Mouse (Mus musculus): ENCODE measurements around the gene Klrd1. TPM values are rescaled to one million over a fixed set of nuclear protein-coding genes. Genes with fewer than 3 reads are reported as not detected.

The Klrd1 gene
- polyA plus RNA-seq (2015; fragmentation: Nextera tagmentation; extraction: Ambion mirVana): not detected in 2 replicates

DNA sequence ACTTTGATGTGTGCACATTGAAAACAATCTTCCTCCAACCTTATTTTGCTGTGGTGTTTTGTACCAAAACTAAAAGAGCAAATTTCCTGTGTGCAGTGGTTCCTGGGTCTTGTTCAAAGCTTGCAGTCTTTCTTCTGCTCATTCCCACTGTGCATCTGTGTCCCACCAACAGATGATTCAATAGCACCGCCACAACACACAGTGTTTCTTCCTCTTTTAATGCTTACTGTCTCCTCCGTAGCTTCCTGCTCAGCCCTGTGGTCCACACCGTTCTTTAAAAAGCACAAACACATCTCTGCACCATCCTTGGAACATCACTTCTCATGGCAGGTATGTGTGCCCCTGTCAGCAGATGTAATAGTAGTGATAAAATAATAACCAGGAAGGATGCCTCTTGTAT, at the start of gene Klrd1:
TSS of gene Klrd1 (plus strand) at position 275 of the 400 bp plus-strand sequence.

DNA sequence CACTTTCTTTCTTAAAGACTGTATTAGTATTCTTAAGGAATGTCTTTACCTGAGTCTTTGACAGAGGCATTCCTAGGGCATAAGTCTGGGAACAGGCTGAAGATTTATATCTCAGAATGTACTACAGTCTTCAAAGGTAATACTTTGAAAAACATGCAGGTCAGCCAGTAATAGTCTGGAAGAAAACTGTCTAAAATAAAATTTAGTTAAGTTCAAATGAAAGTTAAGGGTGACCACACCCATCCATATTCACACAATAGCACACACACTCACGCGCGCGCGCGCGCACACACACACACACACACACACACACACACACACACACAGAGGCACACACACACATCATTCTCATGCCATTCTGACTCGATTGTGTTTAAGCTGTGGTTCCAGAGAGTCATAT, 14.0 kb upstream of the Klrd1 start, which contains the start of gene Klre1:
TSS of gene Klre1 (plus strand) at position 301 of the 400 bp plus-strand sequence.

DNA sequence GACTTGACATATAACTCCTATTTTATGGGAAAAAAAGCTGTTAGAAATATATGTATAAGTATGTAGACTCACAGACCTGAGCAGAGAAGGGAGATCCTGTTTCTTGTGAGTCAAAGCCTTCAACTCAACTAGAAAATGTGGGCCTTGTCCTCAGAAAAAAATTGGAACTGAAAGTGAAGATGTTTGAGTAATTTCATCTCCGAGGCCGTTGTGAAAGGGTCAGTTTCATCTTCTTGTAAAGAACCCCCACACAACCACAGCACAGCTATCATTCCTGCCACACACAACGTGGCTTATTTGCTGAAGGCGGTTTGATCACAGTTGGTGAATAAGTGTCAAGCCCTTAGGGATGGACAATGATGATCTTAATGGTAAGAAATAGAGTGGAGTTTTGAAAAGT, 32.2 kb downstream of the Klrd1 start, which contains the start of gene Klrk1:
TSS of gene Klrk1 (minus strand) at position 130 of the 400 bp plus-strand sequence.

DNA sequence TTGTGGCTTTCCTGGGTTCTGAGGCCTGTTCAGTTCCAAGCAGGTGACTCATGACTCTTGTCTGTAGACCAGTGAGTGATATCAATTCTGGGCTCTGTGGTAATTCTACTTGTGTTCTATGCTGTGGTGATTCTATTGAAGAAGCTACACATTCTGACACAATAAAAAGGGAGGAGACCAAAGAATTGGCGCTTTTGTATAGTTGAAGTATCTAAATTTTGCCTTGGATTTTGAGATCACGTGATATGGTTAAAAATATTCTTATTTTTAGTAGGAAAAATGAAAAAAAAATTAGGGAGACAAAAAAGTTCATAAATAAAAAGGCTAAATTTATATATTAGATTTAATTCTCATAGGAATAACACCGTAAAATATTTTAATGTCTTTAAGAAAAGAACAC, 51.7 kb downstream of the Klrd1 start, which contains the start of gene Klrc3:
TSS of gene Klrc3 (minus strand) at position 101 of the 400 bp plus-strand sequence.

Other genes starting within 250 kb of the Klrd1 start
- gene Clec12a, start 249.1 kb upstream of the Klrd1 start, polyA plus RNA-seq (2015; fragmentation: Nextera tagmentation; extraction: Ambion mirVana): 0.25 and 0.73 TPM in 2 replicates
- gene Clec12b, start 205.9 kb upstream of the Klrd1 start, polyA plus RNA-seq (2015; fragmentation: Nextera tagmentation; extraction: Ambion mirVana): not detected in 2 replicates
- 0.28 and 1.9 TPM in 2 replicates for gene Clec1b, start 194.5 kb upstream of the Klrd1 start, polyA plus RNA-seq (2015; fragmentation: Nextera tagmentation; extraction: Ambion mirVana)
- not detected in 2 replicates for gene Clec9a, start 182.9 kb upstream of the Klrd1 start, polyA plus RNA-seq (2015; fragmentation: Nextera tagmentation; extraction: Ambion mirVana)
- gene Clec1a, start 139.8 kb upstream of the Klrd1 start, polyA plus RNA-seq (2015; fragmentation: Nextera tagmentation; extraction: Ambion mirVana): 1.1 and 1.3 TPM in 2 replicates
- gene Olr1, start 84.6 kb upstream of the Klrd1 start, polyA plus RNA-seq (2015; fragmentation: Nextera tagmentation; extraction: Ambion mirVana): 1.4 and 16.2 TPM in 2 replicates
- gene Tmem52b, start 79.2 kb upstream of the Klrd1 start, polyA plus RNA-seq (2015; fragmentation: Nextera tagmentation; extraction: Ambion mirVana): not detected in 2 replicates
- gene Gabarapl1, start 58.6 kb upstream of the Klrd1 start, polyA plus RNA-seq (2015; fragmentation: Nextera tagmentation; extraction: Ambion mirVana): 41.1 and 44.2 TPM in 2 replicates
- not detected in 2 replicates for gene Klre1, start 13.9 kb upstream of the Klrd1 start, polyA plus RNA-seq (2015; fragmentation: Nextera tagmentation; extraction: Ambion mirVana)
- not detected in 2 replicates for gene Klrk1, start 32.1 kb downstream of the Klrd1 start, polyA plus RNA-seq (2015; fragmentation: Nextera tagmentation; extraction: Ambion mirVana)
- gene Klrc3, start 51.6 kb downstream of the Klrd1 start, polyA plus RNA-seq (2015; fragmentation: Nextera tagmentation; extraction: Ambion mirVana): not detected in 2 replicates
- gene Klrc2, start 68.9 kb downstream of the Klrd1 start, polyA plus RNA-seq (2015; fragmentation: Nextera tagmentation; extraction: Ambion mirVana): not detected in 2 replicates
- gene Klrc1, start 87.2 kb downstream of the Klrd1 start, polyA plus RNA-seq (2015; fragmentation: Nextera tagmentation; extraction: Ambion mirVana): not detected in 2 replicates
- gene Klri1, start 125.3 kb downstream of the Klrd1 start, polyA plus RNA-seq (2015; fragmentation: Nextera tagmentation; extraction: Ambion mirVana): not detected in 2 replicates
- not detected in 2 replicates for gene Klri2, start 148.7 kb downstream of the Klrd1 start, polyA plus RNA-seq (2015; fragmentation: Nextera tagmentation; extraction: Ambion mirVana)
- gene Gm156, start 192.5 kb downstream of the Klrd1 start, polyA plus RNA-seq (2015; fragmentation: Nextera tagmentation; extraction: Ambion mirVana): not detected in 2 replicates